In genomic region chr17:3326148-3326902, GRCm38 (mm10) we compare ENCODE assay signal across 8 mouse cellular contexts. TPM values are rescaled to one million over a fixed set of nuclear protein-coding genes. Genes with fewer than 3 reads are reported as not detected.
DNase-seq lines count a peak whose midpoint lies in the region; ATAC-seq lines count a peak whose summit lies in the region.

Gene Tiam2, plus strand, starts transcription at chr17:3326573.

- peak; percentile 61; the same call in 1 of the 2 replicates for ATAC-seq in erythroid progenitor cell, adult 5-6 weeks (replicated peaks; ENCODE audit: low FRiP score, poor library complexity, severe bottlenecking)

- peak; percentile 30 for DNase-seq in CD4-positive helper T cell, adult 2 months (ENCODE audit: low read depth, low spot score)
- peak; percentile 81 to 92 for DNase-seq in adrenal gland, adult (ENCODE audit: inconsistent age in 2 of 2, low spot score in 1 of 2)
- peak; percentile 63 for DNase-seq in heart, postnatal 4 days
- no peak for DNase-seq in layer of hippocampus, postnatal 36 days
- peak; percentile 70 to 81 for DNase-seq in lung, postnatal 4 days
- DNase-seq in skeletal muscle tissue, adult 2 months (ENCODE audit: low read depth, low spot score): peak; percentile 22
- no peak for DNase-seq in frontal cortex, postnatal 14 days (ENCODE audit: low spot score in 2 of 2)

RNA-seq across cellular contexts. Expression of gene Tiam2, which starts in this region (rescaled TPM):
- 3.2 and 3.8 TPM in 2 replicates for total RNA-seq in erythroid progenitor cell, adult 5-6 weeks (2015; ENCODE audit: low replicate concordance)
- total RNA-seq in erythroid progenitor cell, adult 5-6 weeks (2017; ENCODE audit: low replicate concordance): 0.08 and 0.90 TPM in 2 replicates
- 1 to 10 TPM; 7.6 to 7.7 TPM for total RNA-seq in heart, postnatal 4 days (2021)
- 10 to 100 TPM; 36.8 to 43.9 TPM for total RNA-seq in layer of hippocampus, postnatal 36 days (2021)

Comparison
In these comparisons a context has a peak if more than half of its experiments do, and no peak if none do; other contexts are left out.
1. RNA of gene Tiam2 (total RNA-seq): 36.8 to 43.9 TPM in layer of hippocampus, postnatal 36 days; 7.6 to 7.7 TPM in heart, postnatal 4 days and 0.08 to 3.8 TPM in erythroid progenitor cell, adult 5-6 weeks; every median in the first group is over 4 times any median in the second.
2. DNase-seq: peak in CD4-positive helper T cell, adult 2 months (single experiment), adrenal gland, adult (2 of 2), heart, postnatal 4 days (single experiment), lung, postnatal 4 days (2 of 2) and skeletal muscle tissue, adult 2 months (single experiment); none in layer of hippocampus, postnatal 36 days (0 of 2) and frontal cortex, postnatal 14 days (0 of 2).